Mouse (Mus musculus) adrenal gland, postnatal 36 days (tissue): ENCODE data around the gene Prcd. TPM values are rescaled to one million over a fixed set of nuclear protein-coding genes. Genes with fewer than 3 reads are reported as not detected.
"Not testable (repeated sequence)": the region's sequence is repeated elsewhere in the genome, so short reads cannot be mapped to it uniquely, and the experiment has no call there.

Experiments
- DNase-seq, 2 experiments: peaks; one replicate each; pipeline ENCODE4 v3.0.0; 2021; ENCODE audit warnings: mixed read lengths in 1 of 2
- total RNA-seq, 2 experiments: library from RNA; stranded (reverse); gene quantifications; 2 replicates each; pipeline ENCODE4 v1.2.3; 2021

Gene Prcd
- total RNA-seq, 2 experiments from 2014 or later: 9.6 to 14.1 TPM

GRCm38 (mm10) chr11:116648213-116648921 lies 5.0 kb upstream of the Prcd start:
- no peak for DNase-seq

- DNase-seq: no peak
Measured at GRCm38 (mm10) chr11:116648976-116649375, 4.4 kb upstream of the Prcd start.

GRCm38 (mm10) chr11:116649711-116650337 lies 3.5 kb upstream of the Prcd start:
- no peak for DNase-seq

- DNase-seq: no peak
Measured at GRCm38 (mm10) chr11:116650811-116651210, 2.5 kb upstream of the Prcd start.

GRCm38 (mm10) chr11:116651339-116651738 lies 2.0 kb upstream of the Prcd start:
- DNase-seq: no peak

- no peak for DNase-seq
Measured at GRCm38 (mm10) chr11:116652330-116653098, 820 bp upstream of the Prcd start.

- peak; percentile 63 to 69 for DNase-seq
Measured at GRCm38 (mm10) chr11:116653709-116654221, 431 bp downstream of the Prcd start.

GRCm38 (mm10) chr11:116654255-116654821 lies 1.0 kb downstream of the Prcd start, which contains the start of gene Cygb:
Gene Cygb, minus strand, starts transcription at chr11:116654313.
- peak; percentile 49 to 70 for DNase-seq

- DNase-seq: peak; percentile 65 to 66
Measured at GRCm38 (mm10) chr11:116656348-116657191, 3.2 kb downstream of the Prcd start.

- peak; percentile 94 to 95 for DNase-seq
Measured at GRCm38 (mm10) chr11:116657311-116658223, 4.2 kb downstream of the Prcd start.

- no peak for DNase-seq
Measured at GRCm38 (mm10) chr11:116658238-116658637, 4.9 kb downstream of the Prcd start.

- DNase-seq: peak in 1 of 2 experiments; percentile 0
Measured at GRCm38 (mm10) chr11:116659027-116659621, 5.8 kb downstream of the Prcd start.

- no peak for DNase-seq
Measured at GRCm38 (mm10) chr11:116660181-116660580, 6.8 kb downstream of the Prcd start.

GRCm38 (mm10) chr11:116661291-116661947 lies 8.1 kb downstream of the Prcd start:
- peak; percentile 70 to 71 for DNase-seq

GRCm38 (mm10) chr11:116661948-116662377 lies 8.6 kb downstream of the Prcd start:
- DNase-seq: peak; percentile 79 to 85

- no peak for DNase-seq
Measured at GRCm38 (mm10) chr11:116665289-116665688, 12.0 kb downstream of the Prcd start.

GRCm38 (mm10) chr11:116666566-116666965 lies 13.2 kb downstream of the Prcd start:
- no peak for DNase-seq

- DNase-seq: not testable (repeated sequence)
Measured at GRCm38 (mm10) chr11:116667012-116667411, 13.7 kb downstream of the Prcd start.

GRCm38 (mm10) chr11:116667930-116668329 lies 14.6 kb downstream of the Prcd start:
- no peak for DNase-seq
